Mouse (Mus musculus) liver, postnatal 0 days (tissue): ENCODE measurements around the gene Nup85.

Experiments used
- CTCF ChIP-seq: sonication (generic); IDR thresholded peaks from 2 replicates; pipeline ENCODE4 v1.5.1; 2016; ENCODE audit warnings: antibody characterized with exemption, low read depth
- EP300 ChIP-seq: IDR thresholded peaks from 2 replicates; pipeline ENCODE4 v1.6.1; 2016; ENCODE audit warnings: antibody characterized with exemption, low read depth, mild to moderate bottlenecking

DNA sequence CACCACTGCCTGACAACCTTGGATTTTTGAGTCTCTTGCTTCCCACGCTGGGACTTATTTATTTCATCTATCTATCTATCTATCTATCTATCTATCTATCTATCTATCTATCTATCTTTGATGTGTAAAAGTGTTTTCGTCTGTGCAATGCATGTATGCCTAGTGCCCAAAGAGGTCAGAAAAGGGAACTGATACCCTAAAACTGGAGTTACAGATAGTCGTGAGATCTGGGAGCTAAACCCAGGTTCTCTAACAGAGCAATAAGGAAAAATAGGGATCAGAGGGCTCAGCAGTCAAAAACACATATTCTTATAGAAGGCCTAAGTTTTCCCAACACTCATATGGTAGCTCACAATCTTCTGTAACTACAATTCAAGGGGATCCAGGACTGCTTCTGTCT lies 44.7 kb upstream of the Nup85 start:
- TF ChIP-seq CTCF (no peak), EP300 (no peak)
